Mouse (Mus musculus) megakaryocyte-erythroid progenitor cell, adult 5-6 weeks (primary cell): ENCODE measurements around the gene Pdilt. TPM values are rescaled to one million over a fixed set of nuclear protein-coding genes. Genes with fewer than 3 reads are reported as not detected.

Experiments
- ATAC-seq: replicated peaks from 2 replicates; pipeline ENCODE4 v1.8.0; 2016; ENCODE audit warnings: mild to moderate bottlenecking, inconsistent platforms; ENCODE audit not compliant: severe bottlenecking, poor library complexity, low FRiP score, low TSS enrichment
- total RNA-seq, 2 experiments: library from RNA; stranded (forward) in 1 of 2; stranded (reverse) in 1 of 2; fragments of 200-1000, 215-1000 nt in 1 of 2; fragments of >200 nt in 1 of 2; fragmentation: Nextera tagmentation in 1 of 2; gene quantifications; 2 replicates each; pipeline ENCODE4 v1.2.3; 2014 to 2017

The Pdilt gene
- total RNA-seq, 2 experiments from 2014 or later, result not detected

DNA sequence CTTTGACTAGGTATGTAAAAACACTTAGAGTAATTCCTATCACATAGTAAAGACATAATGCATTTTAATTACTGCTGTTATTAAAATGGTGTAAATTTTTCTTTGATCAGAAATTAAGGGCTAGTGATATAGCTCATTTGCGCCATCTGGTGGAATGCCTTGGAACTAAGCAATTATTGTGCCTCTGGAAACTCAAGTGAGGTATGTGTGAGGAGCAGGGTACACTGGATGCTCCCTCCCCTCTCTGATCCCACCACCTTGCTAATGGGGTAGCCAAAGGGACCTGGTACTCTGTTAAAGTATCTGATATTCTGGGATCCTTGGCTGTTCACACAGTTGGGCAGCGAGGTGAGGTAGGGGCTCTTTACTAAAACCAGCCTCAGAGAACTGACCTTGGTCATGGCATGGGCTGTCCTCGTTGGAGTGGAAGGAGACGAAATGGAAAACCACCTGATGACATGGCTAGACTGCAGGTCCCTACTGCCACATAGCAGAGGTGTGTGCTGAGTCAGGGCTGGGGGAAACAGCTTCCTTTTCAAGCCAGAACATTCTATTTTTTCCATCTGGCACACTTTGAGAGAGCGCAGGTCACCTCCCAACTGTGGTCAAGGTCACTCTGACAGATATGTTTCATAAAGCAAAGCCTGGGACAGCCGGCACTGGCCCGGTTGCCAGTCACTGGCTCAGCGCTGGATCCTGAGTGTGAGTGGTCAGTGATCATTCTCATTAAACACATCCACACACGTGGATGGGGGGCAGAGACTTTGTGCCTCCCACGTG lies 7.6 kb downstream of the Pdilt start:
- peak; percentile 71 for ATAC-seq

DNA sequence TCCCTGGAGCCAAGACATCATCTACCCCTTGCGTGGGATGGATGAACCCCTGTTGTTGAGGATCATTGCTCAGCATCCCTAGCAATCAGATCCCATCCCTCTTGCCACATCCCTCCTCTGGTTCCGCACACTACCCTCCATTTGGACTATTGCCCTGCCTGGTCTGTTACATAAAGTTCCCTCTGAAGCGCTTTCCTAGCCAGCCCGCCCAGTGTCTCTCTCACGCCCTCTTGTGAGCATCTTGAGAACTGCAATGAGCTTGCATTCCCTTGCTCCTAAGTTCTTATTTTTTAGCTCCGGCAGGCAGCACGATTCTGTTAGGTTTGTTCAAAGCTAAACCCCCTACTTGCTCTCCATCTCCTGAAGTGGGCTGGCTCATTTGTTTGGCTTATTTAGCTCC lies 10.2 kb downstream of the Pdilt start:
- no peak for ATAC-seq

DNA sequence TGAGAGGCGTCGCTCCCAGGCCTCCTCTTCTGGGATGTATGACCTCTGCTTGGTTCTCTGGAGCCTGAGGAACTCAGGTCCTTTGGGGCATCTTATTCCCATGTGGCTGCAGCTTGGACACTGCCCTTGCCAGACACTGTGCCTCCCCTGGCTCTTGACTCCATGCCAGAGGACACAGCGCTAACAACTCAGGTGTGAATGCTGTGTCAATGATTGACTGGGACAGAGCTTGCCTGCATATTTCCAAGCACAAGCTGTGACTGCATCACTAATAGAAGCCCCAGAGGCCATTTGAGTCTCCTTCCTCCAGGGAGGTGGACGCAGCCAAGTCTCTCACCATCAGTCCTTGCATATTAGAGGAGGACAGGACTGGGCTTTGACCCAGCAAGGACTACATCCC lies 12.1 kb downstream of the Pdilt start:
- ATAC-seq, result no peak

DNA sequence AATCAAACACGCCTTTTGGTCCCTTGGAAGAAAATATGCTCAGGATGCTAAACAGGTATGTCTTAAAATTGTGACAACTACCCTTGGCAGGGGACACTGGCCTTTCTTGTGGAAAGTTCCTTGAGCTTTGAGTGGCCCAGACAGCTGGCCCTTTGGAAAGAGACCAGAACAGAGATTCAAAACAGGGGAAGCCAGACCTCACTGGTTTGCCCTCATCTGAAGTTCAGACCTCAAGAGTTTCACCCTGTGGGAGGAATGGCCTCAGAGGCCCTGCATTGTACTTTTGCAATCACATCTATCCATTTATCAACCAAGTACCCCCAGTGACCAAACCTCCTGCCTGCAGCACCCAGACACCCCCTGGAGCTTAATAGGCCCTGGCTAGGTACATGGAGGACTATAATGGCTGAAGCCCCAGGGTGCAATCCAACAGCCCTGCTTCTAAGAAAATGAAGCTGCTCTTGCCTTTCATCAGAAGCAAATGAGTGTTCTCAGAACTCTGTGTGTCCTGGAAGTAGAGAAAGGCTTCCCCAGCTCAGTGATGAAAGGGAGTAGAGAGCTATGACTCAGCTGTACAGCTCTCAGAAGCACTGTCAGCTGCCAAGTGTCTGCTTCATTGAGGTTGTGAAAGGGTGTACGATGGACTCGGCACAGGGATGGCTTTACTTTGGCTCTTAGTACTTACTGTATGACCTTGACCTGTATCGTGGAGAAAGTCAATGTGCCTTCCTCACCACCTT lies 33.1 kb downstream of the Pdilt start:
- ATAC-seq, result no peak

DNA sequence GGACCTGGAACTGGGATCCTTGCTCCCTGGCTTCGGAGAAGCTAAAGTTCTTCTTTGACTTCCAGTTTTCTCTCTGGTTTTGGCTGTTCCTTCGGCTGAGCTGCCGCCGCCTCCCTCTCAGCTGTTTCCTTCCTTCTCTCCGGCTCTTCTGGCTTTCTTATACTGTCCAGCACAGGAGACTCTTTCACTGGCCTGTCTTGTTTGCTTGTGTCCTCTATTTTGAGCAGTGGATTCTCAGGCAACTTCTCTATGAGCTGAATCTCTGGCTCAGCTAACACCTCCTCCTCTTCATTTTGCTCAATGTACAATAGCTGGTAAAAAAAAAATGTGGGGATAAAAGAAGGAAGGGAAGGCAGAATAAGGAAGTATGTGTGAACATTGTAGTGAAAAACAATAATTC lies 36.6 kb downstream of the Pdilt start:
- no peak for ATAC-seq

DNA sequence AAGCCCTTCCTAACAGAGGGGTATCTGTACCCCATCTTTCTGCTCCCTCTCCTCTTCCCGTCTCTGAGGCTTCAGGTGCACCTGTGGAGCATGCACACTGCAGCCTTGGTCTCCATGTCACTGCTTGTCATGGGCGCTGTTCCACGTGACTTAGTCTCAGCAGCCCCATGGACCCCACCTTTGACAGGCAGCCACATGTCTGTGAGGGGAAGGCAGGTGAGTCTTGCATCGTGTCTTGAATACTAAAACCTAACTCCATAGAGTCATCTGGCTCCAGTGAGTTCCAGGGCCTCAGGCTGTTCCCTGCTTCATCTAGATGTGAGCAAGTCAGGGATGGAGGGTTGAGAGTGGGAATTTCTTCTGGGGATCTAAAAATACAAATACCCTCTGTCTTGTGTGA lies 39.1 kb downstream of the Pdilt start:
- no peak for ATAC-seq

DNA sequence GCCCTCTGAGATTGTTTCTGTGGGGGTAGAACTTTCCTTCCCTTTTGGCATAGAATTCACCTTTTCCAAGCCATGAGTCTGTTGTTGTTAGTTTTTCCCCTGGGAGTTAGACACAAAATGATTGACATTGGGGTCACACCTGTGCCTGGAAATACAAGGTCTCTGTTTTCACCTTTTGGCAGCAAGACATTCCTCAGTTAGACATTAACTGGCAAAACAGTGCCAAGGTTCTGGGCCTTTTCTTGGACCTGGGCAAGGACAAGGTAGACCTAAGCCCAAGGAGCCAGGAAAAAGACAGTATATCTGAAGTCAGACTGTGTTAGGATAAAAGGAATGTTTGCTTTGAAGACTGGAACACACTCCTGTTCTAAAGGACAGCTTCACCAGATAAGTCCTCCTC lies 44.0 kb downstream of the Pdilt start, which contains the start of gene Umod:
Gene Umod (minus strand): TSS at position 27 of the 400 bp plus-strand sequence.
- ATAC-seq, result no peak

DNA sequence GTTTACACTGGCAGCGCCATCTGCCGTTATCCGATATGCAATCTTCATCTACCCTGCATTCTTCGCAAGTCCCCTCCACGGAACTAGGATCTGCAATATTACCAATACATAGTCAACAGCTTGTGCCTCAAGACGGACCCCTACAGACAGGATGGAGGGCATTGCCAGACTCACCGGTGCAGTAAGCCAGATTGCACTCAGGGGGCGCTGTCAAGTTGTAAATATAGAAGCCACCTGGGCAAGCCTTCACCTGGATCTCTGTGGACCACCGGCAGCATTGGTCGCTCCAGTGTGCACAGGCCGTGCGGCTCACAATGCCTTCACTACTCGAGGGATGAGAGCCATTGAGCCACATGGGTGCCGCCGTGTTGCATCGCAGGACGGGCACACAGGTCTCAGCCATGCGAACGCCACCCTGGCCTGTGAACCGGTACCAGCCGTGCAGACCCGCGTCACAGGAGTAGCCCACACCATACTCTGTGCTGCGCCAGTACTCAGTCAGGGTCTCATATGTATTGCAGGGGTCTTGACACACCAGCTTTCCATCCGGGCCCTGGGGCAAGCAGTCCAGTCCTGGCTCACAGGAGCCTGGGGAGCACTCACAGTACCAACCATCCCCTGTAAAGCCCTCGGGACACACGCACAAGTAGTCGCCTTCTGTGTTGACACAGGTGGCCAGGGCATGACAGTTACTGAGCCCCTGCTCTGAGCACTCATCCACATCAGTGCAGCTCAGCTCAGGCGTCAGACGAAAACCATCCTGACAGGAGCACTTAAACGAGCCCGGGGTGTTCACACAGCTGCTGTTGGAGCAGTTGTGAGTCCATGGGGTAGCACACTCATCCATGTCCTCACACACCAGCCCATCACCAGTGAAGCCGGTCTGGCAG lies 46.5 kb downstream of the Pdilt start:
- no peak for ATAC-seq

DNA sequence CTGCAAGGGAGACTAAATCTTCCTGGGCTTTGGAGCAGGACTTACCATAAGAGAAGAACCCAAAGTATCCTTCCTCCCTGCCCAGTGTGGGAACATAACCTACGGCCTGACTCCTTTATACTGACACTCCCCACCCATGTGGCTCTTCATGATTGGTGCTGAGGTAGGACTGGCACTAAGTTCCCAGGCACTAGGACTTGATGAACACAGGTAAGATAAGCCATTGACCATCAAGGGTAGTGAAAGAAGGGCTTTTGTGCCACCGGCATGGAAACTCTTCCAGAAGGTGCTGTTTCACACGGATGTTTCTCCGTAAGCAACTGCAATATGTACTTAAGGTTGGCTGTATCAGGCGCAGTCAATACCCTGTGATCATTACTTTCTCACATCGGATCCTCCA lies 64.1 kb downstream of the Pdilt start, which contains the start of gene Gp2:
Gene Gp2 (minus strand): TSS at position 101 of the 400 bp plus-strand sequence.
- no peak for ATAC-seq

DNA sequence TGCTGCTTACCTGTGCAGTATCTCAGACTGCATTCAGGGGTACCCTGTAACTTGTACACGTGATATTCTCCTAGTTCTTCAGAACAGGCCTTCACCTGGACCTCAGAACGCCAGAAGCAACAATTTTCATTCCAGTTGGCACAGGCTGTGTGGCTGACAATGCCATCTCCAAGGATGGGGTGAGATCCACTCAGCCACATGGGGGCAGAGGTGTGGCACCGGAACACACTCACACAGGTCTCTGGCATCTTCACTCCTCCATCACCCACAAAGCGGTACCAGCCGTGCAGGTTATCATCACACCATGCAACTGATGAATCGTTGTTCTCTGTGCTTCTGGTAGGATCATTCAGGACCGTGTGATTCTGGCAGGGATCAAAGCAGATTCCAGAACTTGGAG lies 69.1 kb downstream of the Pdilt start:
- ATAC-seq, result no peak

DNA sequence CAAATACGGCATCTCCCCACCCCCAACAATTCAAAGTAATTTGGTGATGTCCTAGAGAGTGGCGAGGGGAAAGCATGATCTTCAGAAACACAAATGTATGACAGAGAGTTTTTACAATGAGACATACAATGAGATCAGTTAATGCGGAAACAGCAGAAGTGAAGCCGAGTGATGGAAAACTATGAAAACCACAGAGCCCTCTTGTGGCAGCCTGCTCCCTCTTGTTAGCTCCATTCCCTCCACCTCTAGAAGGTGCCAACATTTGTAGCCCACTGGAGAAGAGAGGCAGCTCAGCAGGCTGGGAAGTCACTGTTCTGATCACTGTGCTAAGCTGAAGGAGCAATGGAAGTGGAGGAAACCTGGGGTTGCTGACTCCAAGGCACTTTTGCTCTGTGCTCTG lies 79.4 kb downstream of the Pdilt start:
- ATAC-seq, result no peak

DNA sequence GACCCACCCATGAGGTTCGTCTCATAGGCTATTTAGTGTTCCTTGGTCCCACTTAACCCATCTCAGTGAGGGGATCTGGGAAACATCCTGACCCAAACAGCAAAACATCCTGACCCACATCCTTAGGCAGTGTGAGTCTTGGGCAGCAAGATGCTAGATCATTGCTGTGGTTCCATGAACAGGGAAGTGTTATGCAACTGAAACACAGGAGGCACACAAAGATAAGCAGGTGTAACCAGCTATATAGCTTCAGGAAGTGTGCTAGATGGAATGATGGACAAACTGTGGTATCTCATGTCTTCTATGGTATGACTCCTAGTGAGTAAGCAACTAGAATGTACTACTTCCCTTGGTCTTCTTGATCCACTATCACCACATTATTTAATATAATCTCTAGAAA lies 81.4 kb downstream of the Pdilt start:
- ATAC-seq, result no peak

Other genes starting within 250 kb of the Pdilt start
- not detected in 2 replicates for gene Gp2, start 64.2 kb downstream of the Pdilt start, total RNA-seq (2014; fragmentation: Nextera tagmentation)
- not detected in 2 replicates for gene Gp2, start 64.2 kb downstream of the Pdilt start, total RNA-seq (2017)
- not detected in 2 replicates for gene Umod, start 44.2 kb downstream of the Pdilt start, total RNA-seq (2014; fragmentation: Nextera tagmentation)
- gene Umod, start 44.2 kb downstream of the Pdilt start, total RNA-seq (2017), result not detected in 2 replicates
- gene Acsm5, start 4.0 kb downstream of the Pdilt start, total RNA-seq (2014; fragmentation: Nextera tagmentation), result not detected in 2 replicates
- gene Acsm5, start 4.0 kb downstream of the Pdilt start, total RNA-seq (2017), result not detected in 2 replicates
- not detected in 2 replicates for gene Acsm2, start 30.9 kb upstream of the Pdilt start, total RNA-seq (2014; fragmentation: Nextera tagmentation)
- not detected in 2 replicates for gene Acsm2, start 30.9 kb upstream of the Pdilt start, total RNA-seq (2017)
- gene Acsm1, start 83.5 kb upstream of the Pdilt start, total RNA-seq (2014; fragmentation: Nextera tagmentation), result not detected in 2 replicates
- gene Acsm1, start 83.5 kb upstream of the Pdilt start, total RNA-seq (2017), result not detected in 2 replicates
- not detected in 2 replicates for gene Acsm4, start 166.5 kb upstream of the Pdilt start, total RNA-seq (2014; fragmentation: Nextera tagmentation)
- not detected in 2 replicates for gene Acsm4, start 166.5 kb upstream of the Pdilt start, total RNA-seq (2017)
- gene Thumpd1, start 197.3 kb upstream of the Pdilt start, total RNA-seq (2014; fragmentation: Nextera tagmentation), result 41.2 and 48.7 TPM in 2 replicates
- gene Thumpd1, start 197.3 kb upstream of the Pdilt start, total RNA-seq (2017), result 135 and 168 TPM in 2 replicates
- not detected in 2 replicates for gene Acsm3, start 237.4 kb upstream of the Pdilt start, total RNA-seq (2014; fragmentation: Nextera tagmentation)
- 0.23 TPM in 1 of 2 replicates, not detected in the other for gene Acsm3, start 237.4 kb upstream of the Pdilt start, total RNA-seq (2017)